Mouse (Mus musculus): Measurements from ENCODE around the gene Klhdc10. TPM values are rescaled to one million over a fixed set of nuclear protein-coding genes. Genes with fewer than 3 reads are reported as not detected.

The Klhdc10 gene
- 20.9 TPM for total RNA-seq (2023)

GRCm38 (mm10) chr6:30401308-30402015 lies at the start of gene Klhdc10:
Klhdc10 (plus strand) TSS chr6:30401868.

DNA sequence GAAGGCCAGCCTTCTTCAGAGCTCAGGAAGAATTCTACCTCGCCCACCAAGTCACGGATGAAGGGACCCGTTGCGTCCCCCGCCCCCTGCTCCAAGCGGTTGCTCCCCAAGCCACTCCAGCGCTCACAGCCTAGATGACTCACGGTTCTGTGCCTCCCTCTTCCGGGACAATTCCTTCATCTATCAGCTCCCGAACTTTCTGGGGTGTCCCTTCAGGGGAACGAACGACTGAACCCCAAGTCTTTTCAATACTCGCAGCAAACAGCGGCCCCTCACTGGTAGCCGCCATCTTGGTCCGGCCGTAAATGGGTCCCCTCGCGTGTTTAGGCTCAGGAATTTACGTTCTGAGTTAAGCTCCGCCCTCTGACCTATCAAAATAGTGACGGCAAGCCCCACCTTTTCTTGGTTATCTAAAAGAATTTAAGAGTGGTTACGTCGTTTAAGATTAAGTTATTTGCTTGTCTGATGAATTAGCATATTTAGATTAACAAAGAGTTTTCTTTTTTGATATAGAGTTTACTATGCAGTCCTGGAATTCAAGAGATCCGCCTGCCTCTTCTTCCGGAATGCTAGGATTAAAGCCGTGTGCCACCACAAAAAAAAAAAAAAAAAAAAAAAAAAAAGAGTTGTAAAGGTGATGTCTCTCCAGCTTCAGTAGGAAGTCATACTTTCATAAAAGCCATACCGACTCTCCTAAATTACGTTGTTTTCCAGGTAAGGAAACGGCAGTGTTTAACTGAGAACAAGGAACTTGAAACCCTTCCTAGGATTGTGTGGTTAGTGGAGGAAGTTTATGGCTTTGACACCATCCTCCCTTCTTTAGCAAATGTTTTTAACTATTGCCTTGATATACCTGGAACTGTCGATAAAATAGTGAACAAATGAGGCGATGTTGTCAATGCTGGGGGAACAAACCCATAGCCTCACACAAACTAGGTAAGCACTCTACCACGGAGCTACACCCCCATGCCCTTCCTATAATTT lies 10.7 kb upstream of the Klhdc10 start, which contains the start of gene Zc3hc1:
Gene Zc3hc1 (minus strand): TSS at position 315 of the 984 bp plus-strand sequence.

Other genes with a start within 250 kb of the Klhdc10 start
- gene Ube2h, start 97.3 kb upstream of the Klhdc10 start, total RNA-seq (2023), result 147 TPM
- gene Zc3hc1, start 10.8 kb upstream of the Klhdc10 start, total RNA-seq (2023), result 30.3 TPM
- 41.0 TPM for gene Tmem209, start 107.9 kb downstream of the Klhdc10 start, total RNA-seq (2023)
- gene Ssmem1, start 108.0 kb downstream of the Klhdc10 start, total RNA-seq (2023), result 2.6 TPM
- gene Cpa2, start 139.7 kb downstream of the Klhdc10 start, total RNA-seq (2023), result not detected
- not detected for gene Cpa4, start 166.5 kb downstream of the Klhdc10 start, total RNA-seq (2023)
- gene Cpa5, start 209.1 kb downstream of the Klhdc10 start, total RNA-seq (2023), result not detected
- gene Cpa1, start 237.3 kb downstream of the Klhdc10 start, total RNA-seq (2023), result 0.74 TPM

All from CD4-positive naive resting alpha-beta T cell, adult 57 days (primary cell).